Mouse (Mus musculus): ENCODE measurements around the gene Slc36a2. TPM values are rescaled to one million over a fixed set of nuclear protein-coding genes. Genes with fewer than 3 reads are reported as not detected.

Gene Slc36a2
- 0.32 and 0.70 TPM in 2 replicates for polyA plus RNA-seq (2015; fragmentation: Nextera tagmentation; extraction: Ambion mirVana)

- H3K4me3 ChIP-seq (ENCODE audit: low read length) = no peak within 1 kb of the TSS
- WGBS = 26% methylated on average over 10 of the region's 10 CpGs
- H3K36me3 ChIP-seq (ENCODE audit: control insufficient read depth, insufficient read depth, low read length) = no peaks in the 10 kb centered on the region
- H3K4me2 ChIP-seq (ENCODE audit: low read depth, low read length) = no peak within 1 kb of the TSS
- H3K9ac ChIP-seq (ENCODE audit: low read depth, low read length) = no peak within 1 kb of the TSS
- H3K4me1 ChIP-seq (ENCODE audit: control insufficient read depth, insufficient read depth, low read length) = 0 out of 2 replicates have a peak, but pooled peaks cover 3% of the 10 kb centered on the region
- no peaks in the 10 kb centered on the region for H3K9me3 ChIP-seq (ENCODE audit: control insufficient read depth, low read length)
- no peaks in the 10 kb centered on the region for H3K27me3 ChIP-seq (replicated peaks; ENCODE audit: control insufficient read depth, insufficient read depth, low read length)
- H3K27ac ChIP-seq (ENCODE audit: low read length) = no peak within 1 kb of the TSS
- ATAC-seq = no peak
These were observed at the start of gene Slc36a2 for GRCm38 (mm10) chr11:55184733-55185291. TSS of gene Slc36a2 (minus strand) at chr11:55185077.

GRCm38 (mm10) chr11:55234288-55234687 lies 49.4 kb upstream of the Slc36a2 start:
- Histone ChIP-seq H3K4me3 (ENCODE audit: low read length) (no peak overlapping the region), H3K36me3 (ENCODE audit: control insufficient read depth, insufficient read depth, low read length) (no peaks in the 10 kb centered on the region), H3K4me2 (ENCODE audit: low read depth, low read length) (no peak overlapping the region), H3K9me3 (ENCODE audit: control insufficient read depth, low read length) (no peaks in the 10 kb centered on the region), H3K4me1 (ENCODE audit: control insufficient read depth, insufficient read depth, low read length) (no peaks in the 10 kb centered on the region), H3K27ac (ENCODE audit: low read length) (no peak overlapping the region), H3K27me3 (replicated peaks; ENCODE audit: control insufficient read depth, insufficient read depth, low read length) (no peaks in the 10 kb centered on the region), H3K9ac (ENCODE audit: low read depth, low read length) (no peak overlapping the region)
- no peak for ATAC-seq
- WGBS = 87% methylated on average over 7 of the region's 7 CpGs

GRCm38 (mm10) chr11:55231034-55231433 lies 46.2 kb upstream of the Slc36a2 start:
- no peak overlapping the region for H3K9ac ChIP-seq (ENCODE audit: low read depth, low read length)
- no peak overlapping the region for H3K4me3 ChIP-seq (ENCODE audit: low read length)
- H3K4me1 ChIP-seq (ENCODE audit: control insufficient read depth, insufficient read depth, low read length) = no peaks in the 10 kb centered on the region
- no peak overlapping the region for H3K4me2 ChIP-seq (ENCODE audit: low read depth, low read length)
- no peaks in the 10 kb centered on the region for H3K9me3 ChIP-seq (ENCODE audit: control insufficient read depth, low read length)
- H3K27ac ChIP-seq (ENCODE audit: low read length) = no peak overlapping the region
- peaks cover 7% of the 10 kb centered on the region; the same call in 1 of the 2 replicates for H3K36me3 ChIP-seq (ENCODE audit: control insufficient read depth, insufficient read depth, low read length)
- H3K27me3 ChIP-seq (replicated peaks; ENCODE audit: control insufficient read depth, insufficient read depth, low read length) = no peaks in the 10 kb centered on the region
- ATAC-seq = no peak
- 83% methylated on average over 6 of the region's 6 CpGs for WGBS

GRCm38 (mm10) chr11:55221306-55221705 lies 36.4 kb upstream of the Slc36a2 start:
- no peak for ATAC-seq
- Histone ChIP-seq H3K4me2 (ENCODE audit: low read depth, low read length) (no peak overlapping the region), H3K4me1 (ENCODE audit: control insufficient read depth, insufficient read depth, low read length) (peaks cover 5% of the 10 kb centered on the region; the same call in 1 of the 2 replicates), H3K27ac (ENCODE audit: low read length) (no peak overlapping the region), H3K4me3 (ENCODE audit: low read length) (no peak overlapping the region), H3K36me3 (ENCODE audit: control insufficient read depth, insufficient read depth, low read length) (peaks cover 8% of the 10 kb centered on the region; the same call in 1 of the 2 replicates), H3K9me3 (ENCODE audit: control insufficient read depth, low read length) (no peaks in the 10 kb centered on the region), H3K27me3 (replicated peaks; ENCODE audit: control insufficient read depth, insufficient read depth, low read length) (no peaks in the 10 kb centered on the region), H3K9ac (ENCODE audit: low read depth, low read length) (no peak overlapping the region)
- WGBS = 90% methylated on average over 7 of the region's 7 CpGs

- Histone ChIP-seq H3K36me3 (ENCODE audit: control insufficient read depth, insufficient read depth, low read length) (0 out of 2 replicates have a peak, but pooled peaks cover 3% of the 10 kb centered on the region), H3K27ac (ENCODE audit: low read length) (no peak overlapping the region), H3K4me1 (ENCODE audit: control insufficient read depth, insufficient read depth, low read length) (peaks cover 12% of the 10 kb centered on the region), H3K27me3 (replicated peaks; ENCODE audit: control insufficient read depth, insufficient read depth, low read length) (no peaks in the 10 kb centered on the region), H3K9ac (ENCODE audit: low read depth, low read length) (no peak overlapping the region), H3K4me2 (ENCODE audit: low read depth, low read length) (no peak overlapping the region), H3K4me3 (ENCODE audit: low read length) (no peak overlapping the region), H3K9me3 (ENCODE audit: control insufficient read depth, low read length) (no peaks in the 10 kb centered on the region)
- 79% methylated on average over 3 of the region's 3 CpGs for WGBS
- ATAC-seq = no peak
These were observed 33.6 kb upstream of the Slc36a2 start for GRCm38 (mm10) chr11:55218473-55218872.

GRCm38 (mm10) chr11:55217880-55218279 lies 33.0 kb upstream of the Slc36a2 start:
- 0 out of 2 replicates have a peak, but pooled peaks have one; percentile 3 for ATAC-seq
- Histone ChIP-seq H3K4me3 (ENCODE audit: low read length) (no peak overlapping the region), H3K9ac (ENCODE audit: low read depth, low read length) (no peak overlapping the region), H3K4me2 (ENCODE audit: low read depth, low read length) (no peak overlapping the region), H3K36me3 (ENCODE audit: control insufficient read depth, insufficient read depth, low read length) (0 out of 2 replicates have a peak, but pooled peaks cover 3% of the 10 kb centered on the region), H3K27ac (ENCODE audit: low read length) (peak overlapping the region; percentile 20; the same call in 1 of the 2 replicates), H3K4me1 (ENCODE audit: control insufficient read depth, insufficient read depth, low read length) (peaks cover 12% of the 10 kb centered on the region), H3K9me3 (ENCODE audit: control insufficient read depth, low read length) (no peaks in the 10 kb centered on the region), H3K27me3 (replicated peaks; ENCODE audit: control insufficient read depth, insufficient read depth, low read length) (no peaks in the 10 kb centered on the region)
- 86% methylated on average over 7 of the region's 7 CpGs for WGBS

- 68% methylated on average over 4 of the region's 4 CpGs for WGBS
- Histone ChIP-seq H3K9me3 (ENCODE audit: control insufficient read depth, low read length) (no peaks in the 10 kb centered on the region), H3K4me2 (ENCODE audit: low read depth, low read length) (no peak overlapping the region), H3K4me3 (ENCODE audit: low read length) (no peak overlapping the region), H3K27me3 (replicated peaks; ENCODE audit: control insufficient read depth, insufficient read depth, low read length) (no peaks in the 10 kb centered on the region), H3K27ac (ENCODE audit: low read length) (peak overlapping the region; percentile 10; the same call in 1 of the 2 replicates), H3K9ac (ENCODE audit: low read depth, low read length) (no peak overlapping the region), H3K4me1 (ENCODE audit: control insufficient read depth, insufficient read depth, low read length) (peaks cover 12% of the 10 kb centered on the region), H3K36me3 (ENCODE audit: control insufficient read depth, insufficient read depth, low read length) (0 out of 2 replicates have a peak, but pooled peaks cover 3% of the 10 kb centered on the region)
- ATAC-seq = peak; percentile 69
These were observed 32.5 kb upstream of the Slc36a2 start for GRCm38 (mm10) chr11:55217418-55217817.

GRCm38 (mm10) chr11:55216830-55217229 lies 32.0 kb upstream of the Slc36a2 start:
- Histone ChIP-seq H3K9ac (ENCODE audit: low read depth, low read length) (no peak overlapping the region), H3K9me3 (ENCODE audit: control insufficient read depth, low read length) (no peaks in the 10 kb centered on the region), H3K27ac (ENCODE audit: low read length) (peak overlapping the region; percentile 15; the same call in 1 of the 2 replicates), H3K36me3 (ENCODE audit: control insufficient read depth, insufficient read depth, low read length) (0 out of 2 replicates have a peak, but pooled peaks cover 3% of the 10 kb centered on the region), H3K4me2 (ENCODE audit: low read depth, low read length) (no peak overlapping the region), H3K4me3 (ENCODE audit: low read length) (no peak overlapping the region), H3K4me1 (ENCODE audit: control insufficient read depth, insufficient read depth, low read length) (peaks cover 12% of the 10 kb centered on the region), H3K27me3 (replicated peaks; ENCODE audit: control insufficient read depth, insufficient read depth, low read length) (no peaks in the 10 kb centered on the region)
- WGBS = 59% methylated on average over 13 of the region's 13 CpGs
- ATAC-seq = peak; percentile 19; the same call in 1 of the 2 replicates

GRCm38 (mm10) chr11:55216061-55216460 lies 31.2 kb upstream of the Slc36a2 start:
- WGBS = 65% methylated on average over 3 of the region's 4 CpGs
- no peak overlapping the region for H3K9ac ChIP-seq (ENCODE audit: low read depth, low read length)
- H3K36me3 ChIP-seq (ENCODE audit: control insufficient read depth, insufficient read depth, low read length) = no peaks in the 10 kb centered on the region
- H3K4me2 ChIP-seq (ENCODE audit: low read depth, low read length) = no peak overlapping the region
- no peak overlapping the region for H3K27ac ChIP-seq (ENCODE audit: low read length)
- no peaks in the 10 kb centered on the region for H3K27me3 ChIP-seq (replicated peaks; ENCODE audit: control insufficient read depth, insufficient read depth, low read length)
- no peak for ATAC-seq
- H3K4me3 ChIP-seq (ENCODE audit: low read length) = no peak overlapping the region
- peaks cover 12% of the 10 kb centered on the region for H3K4me1 ChIP-seq (ENCODE audit: control insufficient read depth, insufficient read depth, low read length)
- H3K9me3 ChIP-seq (ENCODE audit: control insufficient read depth, low read length) = no peaks in the 10 kb centered on the region

All from intestine, embryonic 16.5 days (tissue).